Mouse (Mus musculus): Measurements from ENCODE around the gene Atxn2. TPM values are rescaled to one million over a fixed set of nuclear protein-coding genes. Genes with fewer than 3 reads are reported as not detected.

Atxn2 gene
- polyA plus RNA-seq, 1 experiment from 2014 or later: 77.1 TPM

GRCm38 (mm10) chr5:121771611-121772010 is 60.5 kb downstream of the Atxn2 start:
- H3K27me3 ChIP-seq: no peaks in the 10 kb centered on the region
- ATAC-seq (ENCODE audit: low FRiP score): no peak
- no peaks in the 10 kb centered on the region for H3K4me1 ChIP-seq
- H3K27ac ChIP-seq: no peak overlapping the region
- no peak overlapping the region for H3K4me3 ChIP-seq (replicated peaks)
- H3K4me2 ChIP-seq: no peak overlapping the region
- WGBS: 93% methylated on average over 3 of the region's 3 CpGs
- H3K36me3 ChIP-seq (replicated peaks): peaks cover 41% of the 10 kb centered on the region
- H3K9me3 ChIP-seq: no peaks in the 10 kb centered on the region
- H3K9ac ChIP-seq: no peak overlapping the region

GRCm38 (mm10) chr5:121778485-121779119 is 67.5 kb downstream of the Atxn2 start:
- H3K27me3 ChIP-seq: no peaks in the 10 kb centered on the region
- H3K4me3 ChIP-seq (replicated peaks): no peak overlapping the region
- H3K9ac ChIP-seq: no peak overlapping the region
- 68% methylated on average over 7 of the region's 7 CpGs for WGBS
- H3K36me3 ChIP-seq (replicated peaks): peaks cover 52% of the 10 kb centered on the region
- H3K27ac ChIP-seq: peak overlapping the region; percentile 72
- peaks cover 3% of the 10 kb centered on the region; the same call in 1 of the 2 replicates for H3K4me1 ChIP-seq
- no peaks in the 10 kb centered on the region for H3K9me3 ChIP-seq
- ATAC-seq (ENCODE audit: low FRiP score): no peak
- no peak overlapping the region for H3K4me2 ChIP-seq

GRCm38 (mm10) chr5:121780180-121780579 is 69.0 kb downstream of the Atxn2 start:
- H3K4me1 ChIP-seq: peaks cover 3% of the 10 kb centered on the region; the same call in 1 of the 2 replicates
- H3K4me2 ChIP-seq: no peak overlapping the region
- no peaks in the 10 kb centered on the region for H3K27me3 ChIP-seq
- no peak overlapping the region for H3K4me3 ChIP-seq (replicated peaks)
- ATAC-seq (ENCODE audit: low FRiP score): no peak
- no peak overlapping the region for H3K27ac ChIP-seq
- 81% methylated on average over 5 of the region's 5 CpGs for whole genome bisulfite sequencing
- H3K36me3 ChIP-seq (replicated peaks): peaks cover 53% of the 10 kb centered on the region
- H3K9me3 ChIP-seq: no peaks in the 10 kb centered on the region
- no peak overlapping the region for H3K9ac ChIP-seq

GRCm38 (mm10) chr5:121782467-121782866 is 71.3 kb downstream of the Atxn2 start:
- Histone ChIP-seq H3K36me3 (replicated peaks) (peaks cover 56% of the 10 kb centered on the region), H3K9ac (no peak overlapping the region), H3K4me1 (peaks cover 3% of the 10 kb centered on the region; the same call in 1 of the 2 replicates), H3K9me3 (no peaks in the 10 kb centered on the region), H3K27ac (no peak overlapping the region), H3K27me3 (no peaks in the 10 kb centered on the region), H3K4me2 (no peak overlapping the region), H3K4me3 (replicated peaks) (no peak overlapping the region)
- WGBS: 61% methylated on average over 4 of the region's 4 CpGs
- no peak for ATAC-seq (ENCODE audit: low FRiP score)

- no peak overlapping the region for H3K4me3 ChIP-seq (replicated peaks)
- no peak overlapping the region for H3K4me2 ChIP-seq
- no peaks in the 10 kb centered on the region for H3K4me1 ChIP-seq
- 82% methylated on average over 10 of the region's 10 CpGs for WGBS
- no peaks in the 10 kb centered on the region for H3K27me3 ChIP-seq
- peaks cover 49% of the 10 kb centered on the region for H3K36me3 ChIP-seq (replicated peaks)
- no peaks in the 10 kb centered on the region for H3K9me3 ChIP-seq
- H3K27ac ChIP-seq: no peak overlapping the region
- ATAC-seq (ENCODE audit: low FRiP score): no peak
- no peak overlapping the region for H3K9ac ChIP-seq
Observed at GRCm38 (mm10) chr5:121783862-121784500, 72.8 kb downstream of the Atxn2 start.

- Histone ChIP-seq H3K36me3 (replicated peaks) (peaks cover 47% of the 10 kb centered on the region), H3K4me1 (no peaks in the 10 kb centered on the region)
- WGBS: 91% methylated on average over 5 of the region's 5 CpGs
Observed at GRCm38 (mm10) chr5:121791026-121791425, 79.9 kb downstream of the Atxn2 start.

GRCm38 (mm10) chr5:121795800-121796199 is 84.7 kb downstream of the Atxn2 start:
- Histone ChIP-seq H3K4me1 (no peaks in the 10 kb centered on the region), H3K9ac (no peak overlapping the region), H3K27me3 (no peaks in the 10 kb centered on the region), H3K9me3 (no peaks in the 10 kb centered on the region), H3K36me3 (replicated peaks) (peaks cover 61% of the 10 kb centered on the region), H3K4me2 (no peak overlapping the region), H3K27ac (no peak overlapping the region), H3K4me3 (replicated peaks) (no peak overlapping the region)
- no peak for ATAC-seq (ENCODE audit: low FRiP score)
- WGBS: 80% methylated on average over 3 of the region's 3 CpGs

More at GRCm38 (mm10) chr5:121791026-121791425, 79.9 kb downstream of the Atxn2 start:
- Histone ChIP-seq H3K9ac (no peak overlapping the region), H3K27me3 (no peaks in the 10 kb centered on the region), H3K9me3 (no peaks in the 10 kb centered on the region), H3K4me2 (no peak overlapping the region), H3K4me3 (replicated peaks) (no peak overlapping the region), H3K27ac (no peak overlapping the region)
- no peak for ATAC-seq (ENCODE audit: low FRiP score)

GRCm38 (mm10) chr5:121798447-121798846 is 87.3 kb downstream of the Atxn2 start:
- peaks cover 76% of the 10 kb centered on the region for H3K36me3 ChIP-seq (replicated peaks)
- no peak for ATAC-seq (ENCODE audit: low FRiP score)

GRCm38 (mm10) chr5:121807186-121807585 is 96.0 kb downstream of the Atxn2 start:
- no peak overlapping the region for H3K27ac ChIP-seq
- 80% methylated on average over 3 of the region's 3 CpGs for WGBS
- no peak overlapping the region for H3K4me3 ChIP-seq (replicated peaks)
- no peaks in the 10 kb centered on the region; the same call in 1 of the 2 replicates for H3K4me1 ChIP-seq
- ATAC-seq (ENCODE audit: low FRiP score): no peak
- H3K9ac ChIP-seq: no peak overlapping the region
- no peaks in the 10 kb centered on the region for H3K9me3 ChIP-seq
- no peak overlapping the region for H3K4me2 ChIP-seq
- H3K36me3 ChIP-seq (replicated peaks): peaks cover 68% of the 10 kb centered on the region
- no peaks in the 10 kb centered on the region for H3K27me3 ChIP-seq

More at GRCm38 (mm10) chr5:121798447-121798846, 87.3 kb downstream of the Atxn2 start:
- no peak overlapping the region for H3K4me2 ChIP-seq
- no peak overlapping the region for H3K27ac ChIP-seq
- H3K4me3 ChIP-seq (replicated peaks): no peak overlapping the region
- H3K9ac ChIP-seq: no peak overlapping the region
- no peaks in the 10 kb centered on the region for H3K4me1 ChIP-seq
- no peaks in the 10 kb centered on the region for H3K27me3 ChIP-seq
- WGBS: 98% methylated on average over 2 of the region's 2 CpGs
- H3K9me3 ChIP-seq: no peaks in the 10 kb centered on the region

- ATAC-seq (ENCODE audit: low FRiP score): no peak
- Histone ChIP-seq H3K9ac (no peak overlapping the region), H3K4me2 (no peak overlapping the region), H3K4me3 (replicated peaks) (no peak overlapping the region), H3K36me3 (replicated peaks) (peaks cover 68% of the 10 kb centered on the region), H3K27me3 (no peaks in the 10 kb centered on the region), H3K27ac (no peak overlapping the region), H3K9me3 (no peaks in the 10 kb centered on the region), H3K4me1 (no peaks in the 10 kb centered on the region; the same call in 1 of the 2 replicates)
- WGBS: 90% methylated on average over 2 of the region's 2 CpGs
Observed at GRCm38 (mm10) chr5:121808202-121808601, 97.1 kb downstream of the Atxn2 start.

- Histone ChIP-seq H3K9ac (no peak overlapping the region), H3K9me3 (no peaks in the 10 kb centered on the region), H3K36me3 (replicated peaks) (peaks cover 66% of the 10 kb centered on the region), H3K4me3 (replicated peaks) (no peak overlapping the region), H3K27me3 (no peaks in the 10 kb centered on the region), H3K27ac (no peak overlapping the region), H3K4me1 (no peaks in the 10 kb centered on the region; the same call in 1 of the 2 replicates), H3K4me2 (no peak overlapping the region)
- WGBS: 84% methylated on average over 5 of the region's 5 CpGs
- no peak for ATAC-seq (ENCODE audit: low FRiP score)
Observed at GRCm38 (mm10) chr5:121809667-121810224, 98.6 kb downstream of the Atxn2 start.

- H3K4me1 ChIP-seq: no peaks in the 10 kb centered on the region; the same call in 1 of the 2 replicates
- no peak overlapping the region for H3K4me2 ChIP-seq
- H3K9ac ChIP-seq: no peak overlapping the region
- ATAC-seq (ENCODE audit: low FRiP score): no peak
- no peaks in the 10 kb centered on the region for H3K27me3 ChIP-seq
- H3K27ac ChIP-seq: no peak overlapping the region
- WGBS: 94% methylated on average over 17 of the region's 17 CpGs
- no peaks in the 10 kb centered on the region for H3K9me3 ChIP-seq
- no peak overlapping the region for H3K4me3 ChIP-seq (replicated peaks)
- peaks cover 68% of the 10 kb centered on the region for H3K36me3 ChIP-seq (replicated peaks)
Observed at GRCm38 (mm10) chr5:121810331-121811151, 99.4 kb downstream of the Atxn2 start.

Measured in forebrain, embryonic 12.5 days (tissue).